Mouse (Mus musculus): ENCODE data around the gene Pofut1.

GRCm38 (mm10) chr2:153259030-153259863 lies 17.9 kb downstream of the Pofut1 start:
- TF ChIP-seq CTCF (IDR thresholded peaks at IDR 0.05; ENCODE audit: borderline replicate concordance, extremely low read depth, insufficient read depth, insufficient read length) (no peak), POLR2A (IDR thresholded peaks at IDR 0.05; ENCODE audit: borderline replicate concordance, extremely low read depth, insufficient read depth, insufficient read length, poor library complexity, severe bottlenecking) (no peak)

Data from brain, embryonic 14.5 days (tissue).